Mouse (Mus musculus) left cerebral cortex, adult 11 months (tissue): ENCODE measurements at regions not wholly inside any gene's neighbourhood (a gene's known extent, or its start where the extent isn't known, plus 50 kb on each side); places are given as distances from the start of the nearest gene placed in this dataset.
A peak's percentile ranks its signal among the peaks of the same experiment; 100 is the strongest.
"Not testable (repeated sequence)": the region's sequence is repeated elsewhere in the genome, so short reads cannot be mapped to it uniquely, and the experiment has no call there.

ENCODE experiments used
- DNase-seq: peaks from one replicate; pipeline ENCODE4 v3.0.0; 2022; ENCODE audit warnings: low spot score

DNA sequence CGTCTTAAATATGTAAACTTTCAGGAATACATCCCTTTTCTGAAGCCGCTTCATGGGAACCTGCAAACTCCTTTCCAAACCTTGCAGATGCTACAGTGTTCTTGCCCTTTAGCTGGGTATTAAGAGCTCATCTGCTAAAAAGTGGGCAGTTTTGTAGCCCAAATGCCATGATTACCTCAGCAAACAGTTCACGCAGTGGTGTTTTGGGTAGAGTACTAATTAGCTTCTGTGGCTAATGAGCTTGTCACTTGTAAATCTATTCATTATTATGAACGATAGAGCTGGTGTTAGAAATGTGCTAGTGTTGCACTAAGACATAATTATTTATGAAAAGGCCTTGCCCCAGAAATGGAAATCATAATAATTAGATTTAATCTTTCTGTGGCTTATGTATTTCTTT, 506.1 kb upstream of the Ccng1 start:
- no peak for DNase-seq

DNA sequence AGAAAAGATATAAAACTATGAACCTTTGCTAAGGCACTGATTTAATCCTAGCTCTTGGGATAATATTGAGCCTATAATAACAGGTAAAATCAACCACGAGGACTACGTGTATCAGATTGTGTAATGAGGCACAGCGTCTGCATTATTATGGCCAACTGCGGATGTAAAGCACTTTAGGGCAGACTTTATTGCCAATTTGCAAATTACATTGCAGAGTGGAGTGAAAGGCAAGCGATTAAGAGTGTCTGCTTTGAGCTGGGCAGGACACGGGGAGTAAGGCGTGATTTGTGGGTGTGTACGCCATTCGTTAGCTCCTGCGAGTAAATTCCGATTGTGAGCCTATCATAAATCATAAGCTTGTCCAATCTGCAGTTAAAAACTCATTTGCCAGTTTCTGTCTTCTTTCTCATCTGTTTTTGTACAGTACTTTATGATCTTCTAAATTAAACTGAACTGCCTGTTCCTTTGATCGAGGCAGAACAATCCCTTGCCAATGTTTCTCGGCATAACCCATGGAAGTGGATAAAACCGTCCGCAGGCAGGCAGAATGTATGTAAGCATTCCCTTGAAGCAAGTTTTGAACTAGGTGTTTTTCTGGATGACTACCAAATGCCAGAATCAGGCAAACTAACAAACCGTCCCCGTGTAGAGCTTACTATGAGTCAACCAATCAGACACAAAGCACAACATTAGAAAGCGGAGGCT, 505.0 kb upstream of the Ccng1 start:
- DNase-seq, result no peak

DNA sequence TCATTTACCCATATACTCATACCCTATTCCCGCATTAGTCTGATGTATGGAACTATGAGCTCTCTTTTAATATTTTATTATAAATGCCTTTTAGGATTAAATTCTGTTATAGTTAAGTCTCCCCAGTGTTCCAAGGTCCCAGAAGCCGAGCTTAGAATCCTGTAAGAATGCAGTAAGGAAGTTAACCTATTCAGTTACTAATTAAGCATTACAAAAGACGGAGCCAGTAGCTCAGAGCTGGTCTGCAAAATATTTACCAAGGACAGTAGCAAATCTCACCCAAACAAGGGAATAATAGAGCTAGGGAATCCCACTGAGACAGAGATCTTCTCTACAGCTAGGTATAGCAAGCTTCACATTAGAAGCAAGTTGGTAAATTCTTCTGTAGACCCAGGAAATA, 459.4 kb upstream of the Ccng1 start:
- not testable (repeated sequence) for DNase-seq

GRCm38 (mm10) chr11:41202228-41202627, 447.1 kb upstream of the Ccng1 start:
- DNase-seq, result no peak

DNA sequence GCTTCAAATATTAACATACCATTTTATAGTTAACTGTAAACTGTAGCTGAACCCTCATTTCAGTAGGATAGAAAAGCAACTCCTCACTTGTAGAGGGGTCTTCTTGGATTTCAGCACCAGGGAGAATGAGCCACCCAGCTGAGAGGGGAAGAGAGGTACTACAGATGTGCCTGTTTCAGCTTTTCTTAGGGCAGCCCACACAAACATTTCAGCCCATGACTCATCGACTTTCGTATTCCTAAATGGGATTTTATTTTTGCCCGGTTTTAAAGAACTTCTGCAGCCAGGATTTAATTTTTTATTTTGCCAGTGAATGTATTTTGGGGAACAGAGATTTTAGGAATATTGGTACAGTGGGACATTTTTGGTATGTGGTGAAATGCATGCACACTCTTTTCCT, 438.9 kb upstream of the Ccng1 start:
- DNase-seq, result no peak

- DNase-seq, result no peak
Measured at GRCm38 (mm10) chr11:41160492-41161175, 405.5 kb upstream of the Ccng1 start.

- no peak for DNase-seq
Measured at GRCm38 (mm10) chr11:41159927-41160326, 404.8 kb upstream of the Ccng1 start.

- peak; percentile 2 for DNase-seq
Measured at GRCm38 (mm10) chr11:41158761-41159596, 403.9 kb upstream of the Ccng1 start.

- no peak for DNase-seq
Measured at GRCm38 (mm10) chr11:41157321-41157720, 402.2 kb upstream of the Ccng1 start.
